Mouse (Mus musculus) heart, embryonic 12.5 days (tissue): ENCODE measurements around the gene Tgm2. TPM values are rescaled to one million over a fixed set of nuclear protein-coding genes. Genes with fewer than 3 reads are reported as not detected.

Experiments
- ATAC-seq: fragments of 200-750 bp; cut with Nextera tagmentation; 2 replicates; pipeline ENCODE4 v1.8.0; 2017; ENCODE audit warnings: moderate TSS enrichment, moderate library complexity; ENCODE audit not compliant: insufficient number of reproducible peaks, low FRiP score
- H3K27ac ChIP-seq: fragments of 300-500 bp; sonication (generic); 2 replicates; pipeline ENCODE4 v1.5.1; 2016; ENCODE audit warnings: mild to moderate bottlenecking, moderate library complexity; ENCODE audit not compliant: poor library complexity, severe bottlenecking
- H3K27me3 ChIP-seq: fragments of 300-500 bp; sonication (generic); replicated peaks from 2 replicates; pipeline ENCODE4 v1.6.1; 2016; ENCODE audit warnings: mild to moderate bottlenecking, moderate library complexity
- H3K36me3 ChIP-seq: fragments of 300-500 bp; sonication (generic); 2 replicates; pipeline ENCODE4 v1.6.1; 2016; ENCODE audit warnings: mild to moderate bottlenecking, moderate library complexity
- H3K4me1 ChIP-seq: fragments of 300-500 bp; sonication (generic); replicated peaks from 2 replicates; pipeline ENCODE4 v1.6.1; 2016; ENCODE audit warnings: mild to moderate bottlenecking
- H3K4me2 ChIP-seq: fragments of 300-500 bp; sonication (generic); 2 replicates; pipeline ENCODE4 v1.6.1; 2016; ENCODE audit warnings: mild to moderate bottlenecking, moderate library complexity
- H3K4me3 ChIP-seq: fragments of 300-500 bp; sonication (generic); 2 replicates; pipeline ENCODE4 v1.5.1; 2016; ENCODE audit warnings: mild to moderate bottlenecking
- H3K9ac ChIP-seq: fragments of 300-500 bp; sonication (generic); 2 replicates; pipeline ENCODE4 v1.6.1; 2016; ENCODE audit warnings: mild to moderate bottlenecking, moderate library complexity
- H3K9me3 ChIP-seq: fragments of 300-500 bp; sonication (generic); replicated peaks from 2 replicates; pipeline ENCODE4 v1.6.1; 2016; ENCODE audit warnings: mild to moderate bottlenecking, moderate library complexity
- WGBS: fragments of 180-500 bp; shearing (Covaris S2); methylation state at CpG from one replicate; pipeline ENCODE4 v1.1.7; 2016; 5-methylcytosine and 5-hydroxymethylcytosine counted together
- polyA plus RNA-seq: library from polyadenylated mRNA; unstranded; fragments of >200 nt; fragmentation: Nextera tagmentation; extraction: Ambion mirVana; gene quantifications from 2 replicates; pipeline ENCODE4 v1.2.1, GENCODE M21; 2016

Gene Tgm2
- polyA plus RNA-seq = 227 and 231 TPM in 2 replicates

GRCm38 (mm10) chr2:158146223-158146622 is at the start of gene Tgm2:
TSS of gene Tgm2 (minus strand) at chr2:158146436.
- peaks cover 45% of the 10 kb centered on the region for H3K4me1 ChIP-seq
- peak within 1 kb of the TSS; percentile 66 for H3K4me3 ChIP-seq
- peaks cover 13% of the 10 kb centered on the region for H3K36me3 ChIP-seq
- WGBS = 1% methylated on average over 28 of the region's 33 CpGs
- peaks cover 5% of the 10 kb centered on the region for H3K9me3 ChIP-seq
- H3K4me2 ChIP-seq = peak within 1 kb of the TSS; percentile 76
- peak within 1 kb of the TSS; percentile 98 for H3K27ac ChIP-seq
- ATAC-seq = peak; percentile 76
- H3K27me3 ChIP-seq = no peaks in the 10 kb centered on the region
- peak within 1 kb of the TSS; percentile 91 for H3K9ac ChIP-seq

GRCm38 (mm10) chr2:158194945-158195640 is 48.9 kb upstream of the Tgm2 start:
- H3K27me3 ChIP-seq = 0 out of 2 replicates have a peak, but pooled peaks cover 10% of the 10 kb centered on the region
- peaks cover 8% of the 10 kb centered on the region; the same call in 1 of the 2 replicates for H3K4me1 ChIP-seq
- H3K4me3 ChIP-seq = no peak overlapping the region
- ATAC-seq = no peak
- H3K4me2 ChIP-seq = no peak overlapping the region
- no peaks in the 10 kb centered on the region for H3K36me3 ChIP-seq
- no peak overlapping the region for H3K27ac ChIP-seq
- WGBS = 25% methylated on average over 10 of the region's 10 CpGs
- H3K9ac ChIP-seq = no peak overlapping the region
- no peaks in the 10 kb centered on the region for H3K9me3 ChIP-seq

GRCm38 (mm10) chr2:158193611-158194336 is 47.5 kb upstream of the Tgm2 start:
- H3K27ac ChIP-seq = no peak overlapping the region
- no peaks in the 10 kb centered on the region for H3K9me3 ChIP-seq
- 0 out of 2 replicates have a peak, but pooled peaks cover 10% of the 10 kb centered on the region for H3K27me3 ChIP-seq
- H3K4me3 ChIP-seq = no peak overlapping the region
- no peak overlapping the region for H3K4me2 ChIP-seq
- no peaks in the 10 kb centered on the region for H3K36me3 ChIP-seq
- ATAC-seq = no peak
- no peak overlapping the region for H3K9ac ChIP-seq
- WGBS = 50% methylated on average over 10 of the region's 10 CpGs
- peaks cover 8% of the 10 kb centered on the region; the same call in 1 of the 2 replicates for H3K4me1 ChIP-seq

- Histone ChIP-seq H3K27ac (no peak overlapping the region), H3K4me2 (no peak overlapping the region), H3K9ac (no peak overlapping the region), H3K36me3 (no peaks in the 10 kb centered on the region), H3K9me3 (no peaks in the 10 kb centered on the region), H3K4me3 (no peak overlapping the region), H3K4me1 (peaks cover 8% of the 10 kb centered on the region; the same call in 1 of the 2 replicates), H3K27me3 (0 out of 2 replicates have a peak, but pooled peaks cover 10% of the 10 kb centered on the region)
- no peak for ATAC-seq
- WGBS = 58% methylated on average over 7 of the region's 7 CpGs
These were observed 44.9 kb upstream of the Tgm2 start for GRCm38 (mm10) chr2:158191098-158191497.

GRCm38 (mm10) chr2:158189451-158189850 is 43.2 kb upstream of the Tgm2 start:
- H3K4me3 ChIP-seq = no peak overlapping the region
- H3K4me2 ChIP-seq = no peak overlapping the region
- ATAC-seq = no peak
- H3K9ac ChIP-seq = no peak overlapping the region
- no peaks in the 10 kb centered on the region for H3K9me3 ChIP-seq
- H3K27ac ChIP-seq = no peak overlapping the region
- WGBS = 67% methylated on average over 11 of the region's 11 CpGs
- peaks cover 4% of the 10 kb centered on the region; the same call in 1 of the 2 replicates for H3K4me1 ChIP-seq
- no peaks in the 10 kb centered on the region for H3K36me3 ChIP-seq
- H3K27me3 ChIP-seq = 0 out of 2 replicates have a peak, but pooled peaks cover 10% of the 10 kb centered on the region

GRCm38 (mm10) chr2:158186206-158186871 is 40.1 kb upstream of the Tgm2 start:
- 84% methylated on average over 11 of the region's 11 CpGs for WGBS

GRCm38 (mm10) chr2:158183266-158183665 is 37.0 kb upstream of the Tgm2 start:
- ATAC-seq = no peak

More at GRCm38 (mm10) chr2:158186206-158186871, 40.1 kb upstream of the Tgm2 start:
- no peak for ATAC-seq
- Histone ChIP-seq H3K4me1 (peaks cover 4% of the 10 kb centered on the region; the same call in 1 of the 2 replicates), H3K27ac (no peak overlapping the region), H3K27me3 (no peaks in the 10 kb centered on the region), H3K4me2 (no peak overlapping the region), H3K36me3 (no peaks in the 10 kb centered on the region), H3K9ac (no peak overlapping the region), H3K4me3 (no peak overlapping the region), H3K9me3 (no peaks in the 10 kb centered on the region)

GRCm38 (mm10) chr2:158181932-158182331 is 35.7 kb upstream of the Tgm2 start:
- no peak overlapping the region for H3K4me2 ChIP-seq
- no peak overlapping the region for H3K27ac ChIP-seq
- no peak overlapping the region for H3K4me3 ChIP-seq
- no peaks in the 10 kb centered on the region for H3K27me3 ChIP-seq
- 58% methylated on average over 6 of the region's 6 CpGs for WGBS
- H3K9ac ChIP-seq = no peak overlapping the region
- no peaks in the 10 kb centered on the region for H3K36me3 ChIP-seq
- H3K4me1 ChIP-seq = peaks cover 21% of the 10 kb centered on the region
- no peak for ATAC-seq
- no peaks in the 10 kb centered on the region for H3K9me3 ChIP-seq

More at GRCm38 (mm10) chr2:158183266-158183665, 37.0 kb upstream of the Tgm2 start:
- H3K4me1 ChIP-seq = peaks cover 20% of the 10 kb centered on the region
- no peak overlapping the region for H3K4me2 ChIP-seq
- no peak overlapping the region for H3K4me3 ChIP-seq
- H3K9me3 ChIP-seq = no peaks in the 10 kb centered on the region
- no peak overlapping the region for H3K9ac ChIP-seq
- H3K27ac ChIP-seq = no peak overlapping the region
- no peaks in the 10 kb centered on the region for H3K36me3 ChIP-seq
- no peaks in the 10 kb centered on the region for H3K27me3 ChIP-seq
- WGBS = 86% methylated on average over 8 of the region's 8 CpGs

- WGBS = 41% methylated on average over 9 of the region's 9 CpGs
- no peak for ATAC-seq
These were observed 34.6 kb upstream of the Tgm2 start for GRCm38 (mm10) chr2:158180797-158181196.

GRCm38 (mm10) chr2:158179370-158180111 is 33.3 kb upstream of the Tgm2 start:
- peak; percentile 44 for ATAC-seq
- peak overlapping the region; percentile 72; the same call in 1 of the 2 replicates for H3K27ac ChIP-seq
- 19% methylated on average over 18 of the region's 18 CpGs for WGBS
- H3K4me3 ChIP-seq = peak overlapping the region; percentile 35
- H3K4me2 ChIP-seq = peak overlapping the region; percentile 68
- H3K36me3 ChIP-seq = no peaks in the 10 kb centered on the region
- peaks cover 36% of the 10 kb centered on the region for H3K4me1 ChIP-seq
- no peaks in the 10 kb centered on the region for H3K9me3 ChIP-seq
- H3K9ac ChIP-seq = peak overlapping the region; percentile 55
- no peaks in the 10 kb centered on the region for H3K27me3 ChIP-seq

More at GRCm38 (mm10) chr2:158180797-158181196, 34.6 kb upstream of the Tgm2 start:
- Histone ChIP-seq H3K4me1 (peaks cover 25% of the 10 kb centered on the region), H3K27ac (no peak overlapping the region), H3K9me3 (no peaks in the 10 kb centered on the region), H3K9ac (no peak overlapping the region), H3K27me3 (no peaks in the 10 kb centered on the region), H3K4me3 (no peak overlapping the region), H3K4me2 (no peak overlapping the region), H3K36me3 (no peaks in the 10 kb centered on the region)
